Mouse (Mus musculus) granulocyte monocyte progenitor cell, adult 5-6 weeks (primary cell): ENCODE measurements at regions not wholly inside any gene's neighbourhood (a gene's known extent, or its start where the extent isn't known, plus 50 kb on each side); places are given as distances from the start of the nearest gene placed in this dataset.
"Not testable (repeated sequence)": the region's sequence is repeated elsewhere in the genome, so short reads cannot be mapped to it uniquely, and the experiment has no call there.

Experiments used
- ATAC-seq: replicated peaks from 2 replicates; pipeline ENCODE4 v1.8.0; 2016; ENCODE audit warnings: mild to moderate bottlenecking, moderate TSS enrichment, inconsistent platforms; ENCODE audit not compliant: poor library complexity, severe bottlenecking

- ATAC-seq, result no peak
Measured at GRCm38 (mm10) chr13:50092537-50092936, 157.6 kb downstream of the Gm906 start.

- ATAC-seq, result no peak
Measured at GRCm38 (mm10) chr13:50064841-50065240, 185.3 kb downstream of the Gm906 start.

- ATAC-seq, result 0 out of 2 replicates have a peak, but pooled peaks have one; percentile 27
Measured at GRCm38 (mm10) chr13:50064365-50064764, 185.7 kb downstream of the Gm906 start.

GRCm38 (mm10) chr13:50059676-50060075 is 190.4 kb downstream of the Gm906 start:
- not testable (repeated sequence) for ATAC-seq

GRCm38 (mm10) chr13:50059054-50059453 is 191.1 kb downstream of the Gm906 start:
- not testable (repeated sequence) for ATAC-seq

GRCm38 (mm10) chr13:50051746-50052145 is 198.4 kb downstream of the Gm906 start:
- ATAC-seq, result not testable (repeated sequence)

GRCm38 (mm10) chr13:50051110-50051509 is 199.0 kb downstream of the Gm906 start:
- ATAC-seq, result not testable (repeated sequence)

- ATAC-seq, result no peak
Measured at GRCm38 (mm10) chr13:50031757-50032156, 218.4 kb downstream of the Gm906 start.

GRCm38 (mm10) chr13:50007730-50008129 is 208.9 kb upstream of the Gm30302 start:
- ATAC-seq, result not testable (repeated sequence)

GRCm38 (mm10) chr13:49966072-49966471 is 167.3 kb upstream of the Gm30302 start:
- not testable (repeated sequence) for ATAC-seq

GRCm38 (mm10) chr13:49957993-49958681 is 159.3 kb upstream of the Gm30302 start:
- peak; percentile 51 for ATAC-seq

- no peak for ATAC-seq
Measured at GRCm38 (mm10) chr13:49915781-49916180, 117.0 kb upstream of the Gm30302 start.
